Mouse (Mus musculus): ENCODE results near the gene Selenof. TPM values are rescaled to one million over a fixed set of nuclear protein-coding genes. Genes with fewer than 3 reads are reported as not detected.
A peak's percentile ranks its signal among the peaks of the same experiment; 100 is the strongest.

The Selenof gene
- total RNA-seq (2021) = 100 to 1,000 TPM; 115 to 122 TPM
- long read RNA-seq, experiment 1, transcript Selenof-201 (5 exons, 1,514 nt) = major isoform, 37 of 42 reads
- long read RNA-seq, experiment 1, partial matches to known transcripts = 5 of 42 reads
- long read RNA-seq, experiment 1, other reads (novel, unspliced or antisense) = 0 of 42 reads
- long read RNA-seq, experiment 2, transcript Selenof-201 (5 exons, 1,514 nt) = major isoform, 34 of 37 reads
- long read RNA-seq, experiment 2, partial matches to known transcripts = 2 of 37 reads
- long read RNA-seq, experiment 2, other reads (novel, unspliced or antisense) = 1 of 37 reads

DNA sequence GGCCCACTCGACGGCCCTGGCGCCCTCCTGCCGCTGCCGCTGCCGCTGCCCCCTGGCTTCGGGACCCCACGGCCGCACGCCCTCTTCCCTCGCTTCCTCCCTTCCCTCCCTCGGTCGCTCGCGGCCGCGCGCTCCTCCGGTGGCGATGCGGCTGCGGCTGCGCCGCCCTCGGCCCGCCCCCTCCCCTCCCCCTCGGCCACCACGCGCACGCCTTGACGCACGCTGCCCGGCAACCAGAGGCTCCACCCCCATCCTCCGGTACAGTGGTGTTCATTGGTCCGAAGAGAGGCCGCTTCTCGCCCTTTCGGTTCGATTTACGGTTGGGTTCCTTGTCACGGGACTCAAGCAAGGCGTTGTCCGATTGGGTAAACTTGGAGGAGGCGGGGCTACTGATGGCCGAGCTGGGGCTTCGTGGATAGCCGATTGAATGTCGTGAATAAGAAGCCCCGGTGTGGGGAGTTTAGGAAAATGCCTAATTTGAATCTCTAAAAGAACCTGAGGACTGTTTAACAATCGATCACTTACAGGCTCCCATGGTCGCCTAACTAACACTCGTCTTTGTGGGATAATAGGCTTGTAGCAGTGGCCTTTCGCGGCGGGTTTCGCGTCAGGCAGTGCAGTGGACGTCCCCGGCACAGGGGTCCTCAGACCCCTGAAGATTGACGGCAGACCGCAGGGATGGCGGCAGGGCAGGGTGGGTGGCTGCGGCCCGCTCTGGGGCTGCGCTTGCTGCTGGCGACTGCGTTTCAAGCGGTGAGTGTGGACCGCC, at the start of gene Selenof, which contains the start of gene Hs2st1:
Gene Selenof (plus strand): TSS at position 258 of the 769 bp plus-strand sequence.
Gene Hs2st1 (minus strand): TSS at position 135 of the 769 bp plus-strand sequence.
- TF ChIP-seq CTCF (IDR thresholded peaks at IDR 0.05) = peak; percentile 27; the same call in 1 of the 2 replicates
- peak; percentile 98 for DNase-seq
- H3K4me3 ChIP-seq = peak within 1 kb of the TSS; percentile 73
- intact Hi-C loops (cut with DNase I) = loop anchor here (5.0 kb wide), 1 partner anchor 47 kb away; no protein-coding TSS in a partner anchor
- H3K27ac ChIP-seq = peak within 1 kb of the TSS; percentile 98

DNA sequence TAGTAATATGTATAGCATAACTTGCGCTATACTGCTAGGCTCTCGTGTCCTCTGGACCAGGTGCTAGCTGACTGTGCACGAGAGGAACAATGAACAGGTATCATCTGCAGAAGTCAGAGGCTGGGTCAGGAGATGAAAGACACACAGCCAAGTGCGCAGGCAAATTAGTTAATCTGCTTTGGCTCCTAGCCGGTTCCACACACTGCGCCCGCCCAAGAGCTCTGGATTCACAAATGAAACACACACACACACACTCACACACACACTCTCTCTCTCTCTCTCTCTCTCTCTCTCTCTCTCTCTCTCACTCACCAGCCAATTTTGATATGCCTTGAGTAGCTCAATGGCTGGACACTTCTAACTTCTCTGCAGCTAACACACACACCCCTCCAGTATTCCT, 42.2 kb upstream of the Selenof start:
- no peak for DNase-seq
- no peak for TF ChIP-seq CTCF (IDR thresholded peaks at IDR 0.05)
- Histone ChIP-seq H3K4me3 (no peak overlapping the region), H3K27ac (no peak overlapping the region)
- intact Hi-C loops (cut with DNase I) = no loop called here

GRCm38 (mm10) chr3:144531023-144531422, 39.1 kb upstream of the Selenof start:
- DNase-seq = peak; percentile 55

GRCm38 (mm10) chr3:144535056-144535455, 35.0 kb upstream of the Selenof start:
- TF ChIP-seq CTCF (IDR thresholded peaks at IDR 0.05) = no peak
- intact Hi-C loops (cut with DNase I) = no loop called here
- H3K4me3 ChIP-seq = no peak overlapping the region
- no peak overlapping the region for H3K27ac ChIP-seq
- no peak for DNase-seq

More at GRCm38 (mm10) chr3:144531023-144531422, 39.1 kb upstream of the Selenof start:
- peak overlapping the region; percentile 43 for H3K4me3 ChIP-seq
- intact Hi-C loops (cut with DNase I) = loop anchor here (2.0 kb wide), 1 partner anchor 86 kb away; no protein-coding TSS in a partner anchor
- H3K27ac ChIP-seq = peak overlapping the region; percentile 72
- peak; percentile 55 for TF ChIP-seq CTCF (IDR thresholded peaks at IDR 0.05)

DNA sequence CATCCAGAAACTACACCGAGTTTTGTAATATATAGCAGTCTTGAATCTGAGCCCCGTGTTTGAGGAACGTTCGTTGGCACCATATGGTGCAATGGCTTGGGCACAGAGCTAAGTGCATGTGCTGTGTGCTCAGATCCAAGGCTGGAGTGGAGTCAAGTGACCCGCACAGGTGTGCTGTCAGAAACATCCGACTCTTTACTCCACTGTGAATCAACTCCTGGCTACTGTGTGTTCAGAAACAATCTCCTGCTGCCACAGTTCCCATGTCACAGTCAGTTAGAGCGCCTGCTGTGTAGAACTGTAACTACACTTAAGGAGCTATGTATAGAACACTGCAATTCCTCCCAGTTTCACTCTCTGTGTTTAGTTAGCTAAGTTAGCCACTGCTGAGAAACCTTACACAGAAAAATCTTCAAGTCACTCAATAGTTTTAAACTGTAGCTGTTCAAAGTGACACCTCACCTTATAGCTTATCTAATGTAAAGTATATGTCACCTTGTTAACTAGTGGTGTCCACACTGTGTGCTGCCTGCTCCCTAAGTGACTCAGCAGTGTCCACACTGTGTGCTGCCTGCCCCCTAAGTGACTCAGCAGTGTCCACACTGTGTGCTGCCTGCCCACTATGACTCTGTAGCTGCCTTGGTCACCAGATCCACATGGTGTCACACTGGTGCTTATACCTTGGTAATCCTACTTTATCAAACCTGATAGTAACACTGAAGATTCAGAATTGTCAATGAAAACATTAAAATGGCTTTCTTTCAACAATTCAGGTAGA, 32.8 kb upstream of the Selenof start:
- H3K27ac ChIP-seq = peak overlapping the region; percentile 80
- no peak for TF ChIP-seq CTCF (IDR thresholded peaks at IDR 0.05)
- peak; percentile 67 for DNase-seq

DNA sequence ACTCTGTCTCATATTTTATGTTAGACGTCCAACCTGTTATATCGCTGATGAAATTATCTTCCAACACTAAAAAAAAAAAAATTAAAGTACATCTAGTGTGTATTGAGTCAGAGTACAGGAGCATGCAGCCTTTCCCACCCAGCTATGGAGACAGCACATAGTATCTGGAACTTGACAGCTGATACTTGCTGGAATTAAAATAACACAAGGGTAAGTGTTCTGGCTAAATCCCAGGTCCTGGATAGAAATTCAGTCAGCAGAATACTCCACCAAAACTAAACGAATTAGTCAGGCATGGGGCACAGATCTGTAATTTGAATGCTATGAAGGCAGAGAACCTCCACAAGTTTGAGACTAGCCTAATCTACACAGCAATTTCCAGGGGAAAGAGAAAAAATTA, 31.1 kb upstream of the Selenof start:
- Histone ChIP-seq H3K27ac (peak overlapping the region; percentile 80), H3K4me3 (no peak overlapping the region)
- intact Hi-C loops (cut with DNase I) = no loop called here
- TF ChIP-seq CTCF (IDR thresholded peaks at IDR 0.05) = no peak
- DNase-seq = no peak

More for the DNA sequence above, 32.8 kb upstream of the Selenof start:
- intact Hi-C loops (cut with DNase I) = no loop called here
- no peak overlapping the region for H3K4me3 ChIP-seq

DNA sequence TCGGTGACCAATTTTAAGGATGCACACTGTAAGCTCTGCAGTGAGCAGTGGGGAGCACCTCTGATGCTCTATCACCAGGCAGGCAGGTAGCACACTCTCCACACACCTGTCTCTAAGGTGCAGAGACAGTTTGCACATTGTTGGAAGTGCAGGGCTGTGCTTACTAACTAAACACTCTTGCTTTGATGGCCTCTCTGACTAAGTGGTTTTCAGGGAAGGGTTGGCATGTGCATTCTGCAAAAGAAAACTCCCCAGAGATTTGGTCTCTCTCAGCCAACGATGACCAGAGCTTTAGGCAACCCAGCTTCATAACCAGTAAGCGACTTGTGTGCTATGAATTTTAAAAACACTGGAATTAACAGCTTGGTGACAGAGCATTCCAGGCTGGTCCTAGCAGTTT, 29.3 kb upstream of the Selenof start:
- Histone ChIP-seq H3K27ac (peak overlapping the region; percentile 80; the same call in 1 of the 2 replicates), H3K4me3 (no peak overlapping the region)
- intact Hi-C loops (cut with DNase I) = no loop called here
- TF ChIP-seq CTCF (IDR thresholded peaks at IDR 0.05) = no peak
- no peak for DNase-seq

DNA sequence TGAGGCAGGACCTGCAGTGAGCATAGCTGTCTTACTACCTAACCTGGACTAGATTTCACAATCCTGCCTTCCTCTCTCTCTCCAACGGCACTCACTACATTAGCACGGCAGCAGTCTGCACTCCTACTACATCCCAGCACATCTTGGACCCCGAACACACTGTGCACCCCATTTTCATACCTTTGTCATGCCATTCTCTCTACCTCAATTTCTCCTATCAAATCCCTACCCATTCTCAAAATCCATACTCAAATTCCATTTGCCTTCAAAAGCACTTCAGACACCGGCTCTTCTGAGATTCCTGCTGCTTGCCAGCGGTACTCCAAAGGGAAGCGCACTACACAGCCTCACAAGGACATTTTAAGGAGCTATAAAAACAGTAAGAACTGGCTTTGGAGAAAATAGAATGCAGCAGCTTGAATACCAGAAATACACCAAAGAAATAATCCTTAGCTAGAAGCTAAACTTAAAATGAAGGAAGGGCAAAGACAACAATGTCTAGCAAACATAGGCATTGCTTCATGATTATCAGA, 28.1 kb upstream of the Selenof start:
- intact Hi-C loops (cut with DNase I) = no loop called here
- no peak for TF ChIP-seq CTCF (IDR thresholded peaks at IDR 0.05)
- Histone ChIP-seq H3K4me3 (no peak overlapping the region), H3K27ac (peak overlapping the region; percentile 31; the same call in 1 of the 2 replicates)
- DNase-seq = no peak

- DNase-seq = no peak
- intact Hi-C loops (cut with DNase I) = no loop called here
- no peak for TF ChIP-seq CTCF (IDR thresholded peaks at IDR 0.05)
- H3K27ac ChIP-seq = peak overlapping the region; percentile 16; the same call in 1 of the 2 replicates
- no peak overlapping the region for H3K4me3 ChIP-seq
Observed at GRCm38 (mm10) chr3:144545152-144545551, 25.0 kb upstream of the Selenof start.

GRCm38 (mm10) chr3:144545832-144546231, 24.3 kb upstream of the Selenof start:
- intact Hi-C loops (cut with DNase I) = no loop called here
- Histone ChIP-seq H3K27ac (peak overlapping the region; percentile 16), H3K4me3 (no peak overlapping the region)
- TF ChIP-seq CTCF (IDR thresholded peaks at IDR 0.05) = no peak
- no peak for DNase-seq

GRCm38 (mm10) chr3:144546490-144546889, 23.6 kb upstream of the Selenof start:
- intact Hi-C loops (cut with DNase I) = no loop called here

More at GRCm38 (mm10) chr3:144546490-144546889, 23.6 kb upstream of the Selenof start:
- Histone ChIP-seq H3K4me3 (no peak overlapping the region), H3K27ac (peak overlapping the region; percentile 16; the same call in 1 of the 2 replicates)
- TF ChIP-seq CTCF (IDR thresholded peaks at IDR 0.05) = no peak
- no peak for DNase-seq

Measured in gastrocnemius, adult 2 months (tissue).